Mouse (Mus musculus) kidney, adult 8-10 months (tissue): ENCODE data around the gene Vps33b.
A peak's percentile ranks its signal among the peaks of the same experiment; 100 is the strongest.
"Not testable (repeated sequence)": the region's sequence is repeated elsewhere in the genome, so short reads cannot be mapped to it uniquely, and the experiment has no call there.

Experiments
- DNase-seq, 2 experiments: peaks; one replicate each; pipeline ENCODE4 v3.0.0; 2022

Gene Vps33b

DNA sequence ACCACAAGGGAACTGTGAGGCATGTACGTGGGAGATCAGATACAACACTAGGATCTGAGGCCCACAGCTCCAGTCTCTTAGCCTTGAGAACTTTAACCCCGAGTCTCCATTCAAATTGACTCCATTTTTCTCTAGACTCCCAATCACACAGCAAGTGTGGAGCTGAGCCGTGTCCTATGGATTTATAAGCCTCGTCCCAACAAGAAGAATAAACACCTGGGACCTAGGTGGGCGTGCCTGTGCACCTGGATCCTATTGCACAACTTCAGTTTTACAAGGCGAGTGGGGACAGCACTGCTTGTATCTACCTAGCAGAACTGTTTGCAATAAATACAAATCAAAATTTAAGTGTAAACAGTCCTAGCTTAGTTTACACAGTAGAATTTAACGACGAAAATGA is 53.9 kb downstream of the Vps33b start:
- no peak for DNase-seq

DNA sequence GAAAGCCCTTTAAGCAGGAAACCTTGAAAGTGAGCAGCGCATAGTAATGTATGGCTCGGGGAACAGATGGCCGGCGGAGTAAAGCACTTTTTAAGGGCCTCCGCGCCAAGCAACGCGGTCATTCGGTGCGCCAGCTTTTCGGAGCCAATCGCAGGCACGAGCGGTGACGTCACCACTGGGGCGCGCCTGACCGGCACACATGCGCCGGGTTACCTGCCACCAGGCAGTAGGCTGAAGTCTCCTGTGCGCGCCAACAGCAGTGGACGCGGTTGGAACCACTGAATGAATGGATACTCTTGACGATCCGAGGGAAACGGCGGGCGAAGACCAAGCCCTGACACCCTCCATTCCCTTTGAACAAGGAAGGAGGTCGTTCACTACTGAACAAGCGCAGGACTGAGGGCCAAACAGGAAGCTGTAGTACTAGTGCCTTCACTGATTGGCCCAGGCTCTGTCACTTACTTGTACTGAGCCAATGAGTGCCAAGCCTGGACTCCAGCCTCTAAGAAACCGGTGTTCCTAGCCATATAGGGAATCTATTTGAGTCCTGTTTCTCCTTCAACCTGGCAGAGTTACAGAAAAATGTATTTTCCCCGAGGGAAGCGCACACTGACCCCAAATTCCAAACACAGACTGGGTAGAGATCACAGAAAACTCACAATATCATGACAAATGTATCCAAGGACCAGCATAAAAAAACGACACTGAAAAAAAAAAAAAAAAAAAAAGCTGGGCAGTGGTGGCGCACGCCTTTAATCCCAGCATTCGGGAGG is 54.8 kb downstream of the Vps33b start, which contains the start of gene Rccd1:
Rccd1 (minus strand) TSS at position 412 of the 773 bp plus-strand sequence.
- DNase-seq, result peak; percentile 93 to 96

DNA sequence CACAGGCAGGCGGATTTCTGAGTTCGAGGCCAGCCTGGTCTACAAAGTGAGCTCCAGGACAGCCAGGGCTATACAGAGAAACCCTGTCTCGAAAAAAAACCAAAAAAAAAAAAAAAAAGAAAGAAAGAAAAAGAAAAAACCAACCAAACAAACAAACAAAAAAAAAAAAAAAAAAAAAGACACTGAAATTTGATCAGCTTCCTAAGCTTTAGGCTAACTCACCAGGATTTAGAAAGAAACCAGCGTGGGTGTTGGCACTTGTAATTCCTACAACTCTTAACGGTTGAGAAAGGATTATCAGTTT is 55.3 kb downstream of the Vps33b start:
- DNase-seq, result not testable (repeated sequence)

DNA sequence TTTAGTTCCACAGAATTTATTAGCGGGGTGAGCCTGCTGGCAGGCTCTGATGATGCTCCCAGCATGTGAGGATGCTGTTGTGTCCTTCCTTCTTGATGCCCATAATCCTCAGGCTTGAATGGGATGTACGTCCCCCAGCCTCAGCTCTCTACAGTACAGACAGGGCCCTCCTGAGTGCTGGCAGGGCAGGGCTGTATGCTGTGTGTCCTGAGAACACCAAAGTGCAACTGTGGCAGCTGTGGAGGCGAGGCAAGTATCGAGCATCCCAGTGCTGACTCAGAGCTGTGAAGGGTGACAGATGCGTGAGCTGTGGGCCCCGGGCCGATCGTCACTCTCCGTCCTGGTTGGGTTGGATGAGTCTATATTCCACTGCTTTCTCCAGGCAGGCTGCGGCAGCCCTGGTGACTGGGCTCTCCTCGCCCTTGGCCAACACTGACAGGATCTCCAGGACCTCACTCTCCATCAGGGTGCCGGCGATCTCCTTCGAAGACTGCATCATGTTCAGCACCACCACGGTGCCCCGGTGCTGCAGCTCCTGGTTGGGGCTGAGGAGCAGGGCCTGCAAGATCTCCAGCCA is 55.9 kb downstream of the Vps33b start:
- DNase-seq, result no peak

DNA sequence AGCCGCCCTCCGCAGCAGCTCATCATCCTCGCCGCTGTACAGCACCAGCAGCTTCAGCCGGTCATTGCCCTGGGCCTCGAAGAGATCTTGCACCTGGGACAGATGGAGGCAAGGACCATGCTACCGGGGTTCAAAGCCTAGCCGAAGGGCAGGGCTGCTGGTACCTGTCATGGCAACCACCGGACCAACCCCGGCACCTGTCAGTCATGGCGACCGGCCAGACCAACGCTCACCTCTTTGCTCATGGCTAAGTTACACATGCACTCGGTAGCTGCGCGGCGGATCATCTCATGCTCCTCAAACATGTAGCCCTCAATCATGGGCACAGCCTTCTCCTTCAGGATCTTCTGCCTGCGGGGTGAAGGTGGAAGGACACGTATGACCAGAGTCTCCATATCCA is 56.6 kb downstream of the Vps33b start:
- no peak for DNase-seq

DNA sequence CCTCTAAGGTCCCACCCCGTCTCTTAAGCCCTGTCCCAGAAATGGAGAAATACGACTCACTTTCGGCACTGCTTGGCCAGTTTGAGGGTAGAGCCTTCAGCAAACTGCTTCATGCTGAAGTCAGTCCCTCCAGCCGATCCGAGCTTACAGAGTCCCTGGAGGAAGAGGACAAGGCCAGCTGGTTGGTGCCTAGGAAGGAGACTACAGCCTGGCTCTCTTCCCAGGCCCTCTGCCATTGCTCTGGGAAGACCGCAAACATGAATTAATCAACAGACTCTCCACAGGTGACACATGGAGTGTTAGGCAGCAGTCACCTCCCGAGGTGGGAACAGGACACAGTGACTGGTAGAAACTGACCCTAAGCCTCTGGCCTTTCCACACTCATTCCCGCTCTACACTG is 60.8 kb downstream of the Vps33b start:
- DNase-seq, result no peak

DNA sequence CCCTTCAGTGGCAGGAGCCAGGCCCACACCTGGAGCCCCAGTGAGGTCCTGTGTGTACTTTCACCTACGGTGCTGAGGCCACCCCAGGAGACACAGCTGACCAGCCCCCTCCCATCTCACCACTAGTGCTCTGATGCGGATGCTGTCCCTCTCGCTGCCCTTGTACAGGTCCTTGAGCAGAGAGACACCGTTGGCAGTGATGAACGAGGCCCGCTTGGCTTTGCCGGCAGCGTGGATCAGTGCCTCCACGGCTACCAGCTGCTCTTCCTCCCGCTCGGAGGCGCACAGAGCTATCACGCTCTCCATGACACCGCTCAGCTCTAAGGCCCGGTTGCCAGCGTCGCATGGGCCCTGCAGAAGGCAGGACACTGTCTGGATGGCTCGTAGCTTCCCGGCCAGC is 62.0 kb downstream of the Vps33b start:
- DNase-seq, result no peak

DNA sequence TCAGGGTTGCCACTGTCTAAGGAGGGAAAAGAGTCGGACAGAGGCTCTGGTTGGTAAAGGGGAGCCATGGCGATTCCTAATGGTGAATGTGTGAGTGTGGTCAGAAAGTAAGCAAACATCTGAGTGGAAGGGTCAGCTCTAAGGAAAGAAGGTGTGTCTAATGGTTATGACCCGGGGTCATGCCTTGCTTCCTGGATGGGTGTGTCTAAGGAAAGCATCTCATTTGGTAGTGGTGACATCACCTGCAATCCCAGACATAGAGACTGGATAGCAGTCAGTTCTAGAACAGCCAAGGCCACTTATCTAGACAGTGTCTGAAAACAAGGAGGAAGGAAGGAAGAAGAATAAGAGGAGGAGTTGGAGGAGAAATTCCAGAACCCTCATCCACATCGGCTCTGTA is 65.4 kb downstream of the Vps33b start:
- no peak for DNase-seq

DNA sequence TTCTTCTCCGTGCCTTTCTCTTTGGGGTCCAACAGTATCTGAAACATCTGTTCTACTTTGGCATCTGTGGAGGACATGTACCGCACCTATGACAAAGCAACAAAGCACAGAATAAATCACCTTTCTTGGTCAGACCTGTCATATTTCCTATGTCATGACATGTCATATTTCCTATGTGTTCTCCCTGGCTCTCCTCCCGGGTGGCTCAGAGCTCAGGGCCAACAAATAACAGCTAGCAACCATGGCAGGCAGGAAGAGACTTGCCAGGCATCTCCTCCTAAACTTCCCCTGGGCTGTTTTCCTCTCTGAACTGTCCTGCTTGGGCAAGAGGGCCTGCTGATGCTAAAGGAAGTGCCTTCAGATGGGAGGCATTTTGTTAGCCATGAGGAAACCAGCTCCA is 67.5 kb downstream of the Vps33b start:
- no peak for DNase-seq

DNA sequence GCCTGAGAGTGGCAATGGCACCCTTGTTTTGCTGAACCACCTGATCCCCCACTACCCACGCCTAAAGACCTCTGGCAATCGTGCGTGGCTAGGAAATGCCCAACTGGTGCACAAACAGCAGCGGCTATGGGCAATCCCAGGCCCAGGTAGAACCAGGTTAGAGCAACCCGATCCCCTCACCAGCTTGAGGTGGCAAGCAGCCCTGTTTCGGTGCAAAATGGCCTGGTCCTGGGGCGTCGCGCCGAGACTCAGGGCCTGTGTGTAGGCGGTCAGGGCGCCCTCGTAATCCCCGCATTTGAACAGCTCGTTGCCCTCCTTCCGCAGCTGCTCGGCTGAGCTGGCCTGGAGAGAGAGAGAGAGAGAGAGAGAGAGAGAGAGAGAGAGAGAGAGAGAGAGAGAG is 69.9 kb downstream of the Vps33b start:
- DNase-seq, result no peak

DNA sequence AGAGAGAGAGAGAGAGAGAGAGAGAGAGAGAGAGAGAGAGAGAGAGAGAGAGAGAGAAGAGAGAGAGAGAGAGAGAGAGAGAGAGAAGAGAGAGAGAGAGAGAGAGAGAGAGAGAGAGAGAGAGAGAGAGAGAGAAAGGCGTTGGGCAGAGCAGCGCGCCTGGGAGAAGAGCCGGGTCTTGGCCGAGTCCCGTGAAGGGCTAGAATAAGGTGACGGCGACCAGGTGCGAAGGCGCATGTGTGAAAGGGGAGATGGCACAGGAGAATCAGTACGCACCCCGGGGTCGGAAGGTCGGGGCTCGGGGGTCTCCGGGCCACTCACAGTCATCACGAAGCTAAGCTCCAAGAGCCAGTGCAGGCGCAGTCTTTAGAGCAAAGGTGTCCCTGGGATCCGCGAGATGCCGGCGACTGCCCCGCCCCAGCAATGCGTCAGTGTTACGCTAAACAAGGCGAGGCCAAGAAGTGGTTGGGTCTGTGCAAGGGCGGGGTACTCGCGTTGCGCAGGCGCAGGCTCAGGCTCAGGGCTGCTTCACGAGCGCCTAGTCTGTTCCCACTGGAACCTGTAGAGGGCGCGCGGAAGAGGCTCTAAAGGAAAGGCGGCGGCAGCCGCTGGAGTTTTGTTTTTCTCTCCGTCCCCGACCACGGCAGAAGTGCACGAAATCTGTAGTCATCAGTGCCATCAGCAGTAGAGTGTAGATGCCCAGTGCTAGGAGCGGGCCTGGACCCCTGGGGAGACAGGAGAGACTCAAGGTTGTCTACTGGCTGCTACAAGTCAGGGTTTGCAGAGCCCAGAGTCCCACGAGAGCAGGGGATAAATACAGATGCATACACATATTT is 70.6 kb downstream of the Vps33b start:
- peak; percentile 98 for DNase-seq

DNA sequence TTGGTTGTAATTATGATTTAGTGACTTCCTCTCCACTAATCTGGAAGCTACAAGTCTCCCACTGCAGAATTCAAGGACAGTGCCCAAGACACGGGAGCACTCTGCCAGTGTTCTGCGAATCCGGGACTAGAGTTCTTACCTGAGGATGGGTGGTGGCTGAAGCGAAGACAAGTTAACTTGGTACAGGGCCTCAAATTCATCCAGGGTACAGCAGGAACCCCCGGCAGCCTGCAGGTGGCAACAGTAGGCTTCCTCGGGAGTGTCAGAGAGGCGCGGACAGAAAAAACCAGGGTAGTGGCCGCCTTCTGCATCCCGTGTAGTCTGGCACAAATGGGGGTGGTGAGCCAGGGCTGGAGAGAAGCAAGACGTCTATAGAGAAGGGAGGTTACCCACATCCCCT is 71.3 kb downstream of the Vps33b start, which contains the start of gene Unc45a:
Unc45a (minus strand) TSS at position 213 of the 400 bp plus-strand sequence.
- peak; percentile 70 to 79 for DNase-seq
